Mouse (Mus musculus): ENCODE measurements at regions not wholly inside any gene's neighbourhood (a gene's known extent, or its start where the extent isn't known, plus 50 kb on each side); places are given as distances from the start of the nearest gene placed in this dataset.

GRCm38 (mm10) chr13:6255728-6256496 lies 292.0 kb upstream of the Pitrm1 start:
- DNase-seq (ENCODE audit: low spot score): no peak

- no peak for DNase-seq (ENCODE audit: low spot score)
These were observed 289.5 kb upstream of the Pitrm1 start for GRCm38 (mm10) chr13:6258456-6258855.

GRCm38 (mm10) chr13:6260321-6260865 lies 287.6 kb upstream of the Pitrm1 start:
- no peak for DNase-seq (ENCODE audit: low spot score)

- no peak for DNase-seq (ENCODE audit: low spot score)
These were observed 286.5 kb upstream of the Pitrm1 start for GRCm38 (mm10) chr13:6261458-6261857.

GRCm38 (mm10) chr13:6270546-6270945 lies 277.4 kb upstream of the Pitrm1 start:
- DNase-seq (ENCODE audit: low spot score): no peak

GRCm38 (mm10) chr13:6272932-6273331 lies 275.0 kb upstream of the Pitrm1 start:
- DNase-seq (ENCODE audit: low spot score): no peak

- DNase-seq (ENCODE audit: low spot score): no peak
These were observed 267.9 kb upstream of the Pitrm1 start for GRCm38 (mm10) chr13:6280073-6280472.

- DNase-seq (ENCODE audit: low spot score): no peak
These were observed 259.8 kb upstream of the Pitrm1 start for GRCm38 (mm10) chr13:6288109-6288508.

GRCm38 (mm10) chr13:6292098-6292497 lies 255.9 kb upstream of the Pitrm1 start:
- no peak for DNase-seq (ENCODE audit: low spot score)

GRCm38 (mm10) chr13:6305718-6306117 lies 242.2 kb upstream of the Pitrm1 start:
- no peak for DNase-seq (ENCODE audit: low spot score)

- DNase-seq (ENCODE audit: low spot score): no peak
These were observed 241.3 kb upstream of the Pitrm1 start for GRCm38 (mm10) chr13:6306616-6306988.

GRCm38 (mm10) chr13:6306989-6307917 lies 240.7 kb upstream of the Pitrm1 start:
- DNase-seq (ENCODE audit: low spot score): no peak

GRCm38 (mm10) chr13:6316201-6316600 lies 231.7 kb upstream of the Pitrm1 start:
- no peak for DNase-seq (ENCODE audit: low spot score)

GRCm38 (mm10) chr13:6323948-6324347 lies 224.0 kb upstream of the Pitrm1 start:
- no peak for DNase-seq (ENCODE audit: low spot score)

GRCm38 (mm10) chr13:6330320-6330950 lies 217.5 kb upstream of the Pitrm1 start:
- no peak for DNase-seq (ENCODE audit: low spot score)

GRCm38 (mm10) chr13:6340157-6340556 lies 207.8 kb upstream of the Pitrm1 start:
- DNase-seq (ENCODE audit: low spot score): no peak

GRCm38 (mm10) chr13:6341102-6341737 lies 206.7 kb upstream of the Pitrm1 start:
- no peak for DNase-seq (ENCODE audit: low spot score)

- DNase-seq (ENCODE audit: low spot score): no peak
These were observed 182.8 kb upstream of the Pitrm1 start for GRCm38 (mm10) chr13:6365169-6365568.

GRCm38 (mm10) chr13:6367661-6368060 lies 180.3 kb upstream of the Pitrm1 start:
- no peak for DNase-seq (ENCODE audit: low spot score)

- no peak for DNase-seq (ENCODE audit: low spot score)
These were observed 173.3 kb upstream of the Pitrm1 start for GRCm38 (mm10) chr13:6374570-6375173.

- DNase-seq (ENCODE audit: low spot score): no peak
These were observed 170.0 kb upstream of the Pitrm1 start for GRCm38 (mm10) chr13:6377919-6378318.

All from ovary, postnatal 36 days (tissue).